Mouse (Mus musculus) gastrocnemius, postnatal 25 days (tissue): ENCODE results near the gene Msgn1. TPM values are rescaled to one million over a fixed set of nuclear protein-coding genes. Genes with fewer than 3 reads are reported as not detected.

Experiments used
- DNase-seq: peaks from one replicate; pipeline ENCODE4 v3.0.0; 2022
- total RNA-seq, 2 experiments: library from RNA; stranded (reverse); gene quantifications; 1 replicate in 1 of 2; 2 replicates in 1 of 2; pipeline ENCODE4 v1.2.3; 2021

Msgn1 gene
- total RNA-seq, 2 experiments from 2014 or later: not detected

GRCm38 (mm10) chr12:11198551-11198950, 10.2 kb downstream of the Msgn1 start:
- no peak for DNase-seq

GRCm38 (mm10) chr12:11198026-11198425, 10.7 kb downstream of the Msgn1 start:
- no peak for DNase-seq

DNA sequence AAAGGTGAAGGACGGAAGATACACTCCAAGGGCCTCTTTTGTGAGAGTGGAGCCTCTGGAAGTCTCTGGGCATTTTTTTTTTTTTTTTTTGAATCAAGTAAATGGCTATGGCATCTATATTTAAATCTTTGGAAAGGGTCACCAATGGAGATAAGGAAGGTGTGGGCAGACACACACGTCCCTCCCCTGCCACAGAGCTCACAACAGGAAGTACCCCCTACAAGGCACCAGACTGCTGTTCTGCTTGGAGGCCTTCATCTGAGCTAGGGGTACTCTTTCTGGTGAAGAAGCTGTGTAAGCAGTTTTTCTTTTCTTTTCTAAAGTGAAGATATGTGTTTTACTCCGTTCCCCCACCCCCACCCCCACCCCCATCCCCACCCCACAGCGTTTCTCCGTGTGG, 11.9 kb downstream of the Msgn1 start:
- DNase-seq: no peak

DNA sequence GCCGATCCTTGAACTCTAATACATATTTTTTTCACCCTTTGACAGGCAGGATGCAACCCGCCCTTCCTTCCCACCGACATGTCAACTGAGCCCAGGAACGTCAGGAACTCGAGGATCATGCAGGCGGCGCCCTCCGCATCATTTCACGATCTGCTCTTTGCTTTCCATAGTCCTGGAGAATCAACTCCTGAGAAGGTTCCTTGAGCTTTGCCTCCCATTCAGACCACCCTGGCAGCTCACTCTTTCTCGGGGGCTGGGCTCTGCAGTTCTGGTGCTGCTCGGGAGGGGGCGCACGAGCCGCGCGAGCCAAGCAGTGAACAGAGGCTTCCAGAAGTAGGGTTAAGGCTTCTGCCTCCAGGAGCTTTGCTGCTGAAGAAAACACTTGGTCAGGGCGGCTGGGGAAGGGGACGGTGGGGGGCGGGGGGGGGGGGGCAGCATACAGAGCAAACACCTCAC, 12.6 kb downstream of the Msgn1 start:
- DNase-seq: peak; percentile 68

GRCm38 (mm10) chr12:11195031-11195430, 13.7 kb downstream of the Msgn1 start:
- no peak for DNase-seq

DNA sequence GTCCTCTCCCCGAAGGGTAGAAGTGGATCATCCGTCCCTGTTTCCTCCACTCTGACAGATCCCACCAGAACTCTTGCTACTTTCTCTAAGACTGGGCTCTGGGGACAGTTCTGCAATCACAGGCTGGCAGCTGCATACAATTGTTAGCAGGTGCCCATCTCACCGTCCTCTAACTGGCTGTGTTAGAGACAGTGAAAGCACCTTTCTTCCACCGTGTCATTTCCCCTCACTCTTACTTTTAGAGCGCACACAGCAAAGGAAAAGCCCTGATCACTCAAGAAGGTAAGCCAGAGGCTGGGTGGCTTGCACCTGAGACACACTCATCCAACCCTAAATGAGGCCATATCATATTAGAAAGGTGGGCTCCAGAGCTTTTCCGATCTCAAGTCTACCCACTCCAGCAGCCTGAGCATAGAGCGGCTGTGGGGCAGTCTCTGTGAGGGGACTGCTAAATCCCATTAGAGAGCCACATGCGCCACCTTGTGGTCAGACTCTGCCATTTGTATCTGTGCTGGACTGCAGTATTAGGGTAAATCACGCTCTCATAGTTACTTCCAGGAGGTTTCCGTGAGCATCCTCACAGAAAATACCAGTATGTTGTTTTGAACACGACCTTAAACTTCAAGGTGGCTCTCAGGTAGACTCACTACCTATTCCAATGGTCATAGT, 30.2 kb downstream of the Msgn1 start:
- peak; percentile 51 for DNase-seq

DNA sequence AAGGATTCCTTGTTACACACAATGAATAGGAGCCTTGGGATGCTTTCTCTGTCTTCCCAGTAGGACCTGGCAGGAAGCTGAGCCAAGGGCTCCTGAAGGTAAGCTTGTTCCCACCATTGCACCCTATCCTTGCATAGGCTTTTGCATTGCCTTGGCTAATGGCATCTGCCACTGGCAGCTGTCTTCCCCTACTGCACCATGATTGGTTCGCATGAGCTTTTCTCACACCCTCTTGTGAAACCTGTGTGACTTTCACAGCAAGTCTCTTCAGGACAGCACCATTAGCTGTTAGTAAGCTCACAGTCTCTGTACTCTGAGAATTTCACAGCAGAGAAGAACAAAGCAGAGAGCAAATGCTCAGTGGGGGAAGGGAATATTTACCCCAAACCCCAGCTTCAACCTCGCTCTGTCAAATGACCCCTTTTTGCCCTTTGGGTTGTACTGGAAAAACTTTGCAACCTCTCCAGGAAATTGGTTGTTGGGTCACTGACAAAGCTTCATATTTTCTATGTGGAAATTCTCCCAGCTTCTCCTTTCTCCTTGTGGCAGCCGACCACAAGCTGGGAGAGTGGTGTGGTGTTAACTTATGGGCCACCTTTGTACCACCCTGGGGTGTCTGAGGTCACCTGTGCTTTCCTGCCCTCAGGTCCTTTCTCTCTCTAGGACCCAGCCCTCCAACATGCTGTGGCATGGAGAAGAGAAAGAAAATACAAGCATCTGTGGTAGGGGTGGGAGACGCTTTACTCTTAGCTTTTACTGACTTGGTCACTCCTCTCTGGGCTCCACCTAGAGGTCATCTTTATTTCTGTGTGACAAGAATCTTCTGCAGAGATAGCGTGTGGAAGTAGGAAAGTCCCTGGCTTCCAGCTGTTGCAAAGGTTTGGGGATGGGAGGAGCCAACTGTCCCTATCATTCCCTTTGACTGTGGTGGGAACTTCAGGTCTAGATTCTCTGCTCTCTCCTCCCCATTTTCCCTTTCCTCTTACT, 31.1 kb downstream of the Msgn1 start:
- DNase-seq: no peak

GRCm38 (mm10) chr12:11158670-11159069, 50.1 kb downstream of the Msgn1 start:
- no peak for DNase-seq

Other genes with a start within 250 kb of the Msgn1 start
- 1 to 10 TPM in 1 of 2 experiments, under 1 TPM in 1; 0.36 to 1.3 TPM for gene Kcns3, start 57.9 kb downstream of the Msgn1 start, total RNA-seq
- 1 to 10 TPM; 2.5 to 3.2 TPM for gene Gen1, start 56.8 kb upstream of the Msgn1 start, total RNA-seq
- gene Smc6, start 56.9 kb upstream of the Msgn1 start, total RNA-seq: 10 to 100 TPM; 25.4 to 31.7 TPM
- gene Vsnl1, start 227.6 kb upstream of the Msgn1 start, total RNA-seq: under 1 TPM in 1 of 2 experiments, not detected in 1; 0.13 TPM
- not detected for gene Rad51ap2, start 247.1 kb upstream of the Msgn1 start, total RNA-seq